Mouse (Mus musculus) brain, embryonic 14.5 days (tissue): ENCODE measurements around the gene Pate2.

ENCODE experiments used
- CTCF ChIP-seq: fragments of 200-500 bp; IDR thresholded peaks from 2 replicates; pipeline ENCODE4 v1.5.1; 2012; ENCODE audit warnings: inconsistent platforms, mild to moderate bottlenecking, moderate library complexity, borderline replicate concordance; ENCODE audit not compliant: insufficient read depth, insufficient read length; ENCODE audit errors: extremely low read depth
- POLR2A ChIP-seq: fragments of 200-500 bp; IDR thresholded peaks from 2 replicates; pipeline ENCODE4 v1.6.1; 2012; ENCODE audit warnings: mild to moderate bottlenecking, inconsistent platforms, borderline replicate concordance; ENCODE audit not compliant: poor library complexity, insufficient read depth, insufficient read length, severe bottlenecking; ENCODE audit errors: extremely low read depth

- TF ChIP-seq POLR2A: peak; percentile 66
- no peak for TF ChIP-seq CTCF
Observed at GRCm38 (mm10) chr9:35558257-35559008, 11.7 kb upstream of the Pate2 start, which contains the start of the genes Ddx25 and Pus3.
